Mouse (Mus musculus) CH12.LX (cell line): ENCODE measurements at regions not wholly inside any gene's neighbourhood (a gene's known extent, or its start where the extent isn't known, plus 50 kb on each side); places are given as distances from the start of the nearest gene placed in this dataset.

Experiments
- CTCF ChIP-seq, 2 experiments: IDR thresholded peaks in 1 of 2; conservative IDR thresholded peaks in 1 of 2; 2 replicates each; pipeline ENCODE4 v1.5.1; 2011 to 2012; ENCODE audit warnings: low read depth in 2 of 2, low read length in 2 of 2, improper control_type of control experiment in 1 of 2, inconsistent platforms in 1 of 2, mild to moderate bottlenecking in 1 of 2, moderate library complexity in 1 of 2
- E2F4 ChIP-seq: IDR thresholded peaks from 2 replicates; pipeline ENCODE4 v1.6.1; 2011; ENCODE audit warnings: low read depth, low read length, improper control_type of control experiment; ENCODE audit not compliant: insufficient replicate concordance
- HCFC1 ChIP-seq: IDR thresholded peaks from 2 replicates; pipeline ENCODE4 v1.6.1; 2012; ENCODE audit warnings: low read depth, mild to moderate bottlenecking, inconsistent platforms, low read length, improper control_type of control experiment
- POLR2A ChIP-seq: IDR thresholded peaks from 2 replicates; pipeline ENCODE4 v1.6.1; 2011; ENCODE audit warnings: low read depth, mild to moderate bottlenecking, improper control_type of control experiment, low read length
- TCF12 ChIP-seq: IDR thresholded peaks from 2 replicates; pipeline ENCODE4 v1.6.1; 2014; ENCODE audit warnings: low read depth, mild to moderate bottlenecking, inconsistent platforms, low read length, improper control_type of control experiment
- USF1 ChIP-seq: IDR thresholded peaks from 2 replicates; pipeline ENCODE4 v1.6.1; 2014; ENCODE audit warnings: low read depth, mild to moderate bottlenecking, inconsistent platforms, low read length, improper control_type of control experiment
- ZKSCAN1 ChIP-seq: IDR thresholded peaks from 2 replicates; pipeline ENCODE4 v1.6.1; 2012; ENCODE audit warnings: low read depth, inconsistent platforms, low read length, improper control_type of control experiment, borderline replicate concordance

- TF ChIP-seq HCFC1 (no peak), TCF12 (no peak), POLR2A (no peak), CTCF (conservative IDR thresholded peaks at IDR 0.05 in 1 of 2, IDR thresholded peaks at IDR 0.05 in 1 of 2; ENCODE audit: low read depth in 2 of 2, low read length in 2 of 2) (no peak), USF1 (no peak), ZKSCAN1 (no peak), E2F4 (no peak)
Measured at GRCm38 (mm10) chr19:44676555-44677120, 79.2 kb upstream of the Pax2 start.
